Mouse (Mus musculus): ENCODE results near the gene Flot1.

DNA sequence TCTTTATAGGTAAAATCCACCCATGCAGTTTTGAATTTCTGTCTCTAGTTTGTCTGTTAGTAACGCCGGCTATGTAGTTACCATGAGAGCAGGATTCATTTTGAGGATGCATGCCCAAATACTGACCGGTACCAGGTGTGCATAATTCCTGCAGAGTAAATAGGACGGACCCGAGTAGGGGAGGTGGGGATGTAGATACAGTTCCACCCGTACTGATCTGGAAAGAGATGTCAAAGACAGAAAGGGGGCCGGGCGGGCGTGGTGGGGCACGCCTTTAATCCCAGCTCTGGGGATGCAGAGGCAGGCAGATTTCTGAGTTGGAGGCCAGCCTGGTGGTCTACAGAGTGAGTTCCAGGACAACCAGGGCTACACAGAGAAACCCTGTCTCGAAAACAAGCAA is 19.0 kb downstream of the Flot1 start:
- TF ChIP-seq CTCF (conservative IDR thresholded peaks at IDR 0.05; ENCODE audit: low read length): no peak
- TF ChIP-seq POU5F1 (IDR thresholded peaks at IDR 0.05; ENCODE audit: borderline replicate concordance, low read length): no peak

Data from E14TG2a.4 (cell line).